Mouse (Mus musculus) neural tube, embryonic 14.5 days (tissue): Measurements from ENCODE around the gene Arhgap15. TPM values are rescaled to one million over a fixed set of nuclear protein-coding genes. Genes with fewer than 3 reads are reported as not detected.

Source experiments
- ATAC-seq: fragments of 200-750 bp; cut with Nextera tagmentation; 2 replicates; pipeline ENCODE4 v1.8.0; 2017; ENCODE audit warnings: low read depth, mild to moderate bottlenecking, moderate TSS enrichment, moderate library complexity
- H3K27ac ChIP-seq: fragments of 300-500 bp; sonication (generic); 2 replicates; pipeline ENCODE4 v1.5.1; 2014; ENCODE audit warnings: low read depth, mild to moderate bottlenecking, control low read depth, low read length, moderate library complexity, mixed read lengths
- H3K27me3 ChIP-seq: fragments of 300-500 bp; sonication (generic); 2 replicates; pipeline ENCODE4 v1.6.1; 2014; ENCODE audit warnings: low read length; ENCODE audit not compliant: control insufficient read depth, insufficient read depth
- H3K36me3 ChIP-seq: fragments of 300-500 bp; sonication (generic); 2 replicates; pipeline ENCODE4 v1.6.1; 2014; ENCODE audit warnings: low read length, mixed read lengths; ENCODE audit not compliant: control insufficient read depth, insufficient read depth
- H3K4me1 ChIP-seq: fragments of 300-500 bp; sonication (generic); 2 replicates; pipeline ENCODE4 v1.6.1; 2014; ENCODE audit warnings: low read length; ENCODE audit not compliant: control insufficient read depth, insufficient read depth
- H3K4me2 ChIP-seq: fragments of 300-500 bp; sonication (generic); 2 replicates; pipeline ENCODE4 v1.6.1; 2014; ENCODE audit warnings: mild to moderate bottlenecking, low read depth, low read length, control low read depth
- H3K4me3 ChIP-seq: fragments of 300-500 bp; sonication (generic); 2 replicates; pipeline ENCODE4 v1.5.1; 2014; ENCODE audit warnings: low read depth, low read length, control low read depth, mixed read lengths
- H3K9ac ChIP-seq: fragments of 300-500 bp; sonication (generic); replicated peaks from 2 replicates; pipeline ENCODE4 v1.6.1; 2014; ENCODE audit warnings: low read depth, mild to moderate bottlenecking, control low read depth, low read length, mixed read lengths
- H3K9me3 ChIP-seq: fragments of 300-500 bp; sonication (generic); 2 replicates; pipeline ENCODE4 v1.6.1; 2016; ENCODE audit warnings: low read length; ENCODE audit not compliant: control insufficient read depth
- WGBS: fragments of 180-500 bp; shearing (Covaris S2); extraction: QIAGEN DNeasy Blood & Tissue Kit; methylation state at CpG from one replicate; pipeline ENCODE4 v1.1.7; 2014; 5-methylcytosine and 5-hydroxymethylcytosine counted together
- polyA plus RNA-seq: library from polyadenylated mRNA; unstranded; fragments of >200 nt; fragmentation: Nextera tagmentation; extraction: Ambion mirVana; gene quantifications from 2 replicates; pipeline ENCODE4 v1.2.1, GENCODE M21; 2014

Gene Arhgap15
- polyA plus RNA-seq, 1 experiment from 2014 or later = 3.8 TPM

- Histone ChIP-seq H3K4me1 (no peaks in the 10 kb centered on the region), H3K4me3 (no peak overlapping the region), H3K9me3 (no peaks in the 10 kb centered on the region), H3K27ac (no peak overlapping the region), H3K9ac (no peak overlapping the region), H3K36me3 (no peaks in the 10 kb centered on the region), H3K27me3 (no peaks in the 10 kb centered on the region), H3K4me2 (no peak overlapping the region)
- no peak for ATAC-seq
- 80% methylated on average over 8 of the region's 8 CpGs for WGBS
These were observed 645.2 kb downstream of the Arhgap15 start for GRCm38 (mm10) chr2:44393789-44394188.

DNA sequence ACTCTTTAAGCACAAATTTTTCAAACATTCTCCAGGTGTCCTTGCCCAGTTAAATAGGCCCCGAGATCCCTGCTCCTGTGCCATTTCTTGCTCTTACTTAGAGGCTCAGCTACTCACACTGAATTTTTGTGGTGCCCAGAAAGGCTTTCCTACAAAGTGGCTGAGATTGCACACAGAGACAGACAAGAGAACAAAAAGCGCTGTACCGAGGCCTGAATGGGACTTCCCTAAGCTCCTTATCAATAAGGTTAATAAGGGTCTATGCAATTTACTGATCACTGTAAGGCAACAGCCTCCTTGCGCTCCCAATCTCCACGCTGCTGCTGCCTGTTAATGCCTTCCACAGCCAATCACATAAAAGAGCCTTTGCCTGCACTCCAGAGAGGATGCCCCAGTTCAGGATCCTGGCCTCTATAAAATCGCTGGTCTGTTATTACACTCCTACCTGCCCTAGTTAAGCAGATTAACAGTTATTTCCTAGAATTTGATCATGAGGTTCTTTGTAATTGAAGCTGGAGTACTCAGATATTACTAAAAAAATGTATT is 646.4 kb downstream of the Arhgap15 start:
- H3K27me3 ChIP-seq = no peaks in the 10 kb centered on the region
- ATAC-seq = no peak
- H3K4me2 ChIP-seq = no peak overlapping the region
- 24% methylated on average over 6 of the region's 6 CpGs for WGBS
- H3K9me3 ChIP-seq = no peaks in the 10 kb centered on the region
- H3K9ac ChIP-seq = no peak overlapping the region
- H3K36me3 ChIP-seq = no peaks in the 10 kb centered on the region
- H3K4me3 ChIP-seq = no peak overlapping the region
- H3K27ac ChIP-seq = no peak overlapping the region
- H3K4me1 ChIP-seq = no peaks in the 10 kb centered on the region

- Histone ChIP-seq H3K27me3 (no peaks in the 10 kb centered on the region), H3K4me1 (no peaks in the 10 kb centered on the region), H3K9ac (no peak overlapping the region), H3K36me3 (no peaks in the 10 kb centered on the region), H3K9me3 (no peaks in the 10 kb centered on the region), H3K27ac (no peak overlapping the region), H3K4me2 (no peak overlapping the region), H3K4me3 (no peak overlapping the region)
- no peak for ATAC-seq
- WGBS = 60% methylated on average over 2 of the region's 2 CpGs
These were observed 647.0 kb downstream of the Arhgap15 start for GRCm38 (mm10) chr2:44395577-44395976.

- WGBS = 0% methylated on average over 1 of the region's 1 CpGs
- H3K9ac ChIP-seq = no peak overlapping the region
These were observed 648.6 kb downstream of the Arhgap15 start for GRCm38 (mm10) chr2:44397209-44397608.

DNA sequence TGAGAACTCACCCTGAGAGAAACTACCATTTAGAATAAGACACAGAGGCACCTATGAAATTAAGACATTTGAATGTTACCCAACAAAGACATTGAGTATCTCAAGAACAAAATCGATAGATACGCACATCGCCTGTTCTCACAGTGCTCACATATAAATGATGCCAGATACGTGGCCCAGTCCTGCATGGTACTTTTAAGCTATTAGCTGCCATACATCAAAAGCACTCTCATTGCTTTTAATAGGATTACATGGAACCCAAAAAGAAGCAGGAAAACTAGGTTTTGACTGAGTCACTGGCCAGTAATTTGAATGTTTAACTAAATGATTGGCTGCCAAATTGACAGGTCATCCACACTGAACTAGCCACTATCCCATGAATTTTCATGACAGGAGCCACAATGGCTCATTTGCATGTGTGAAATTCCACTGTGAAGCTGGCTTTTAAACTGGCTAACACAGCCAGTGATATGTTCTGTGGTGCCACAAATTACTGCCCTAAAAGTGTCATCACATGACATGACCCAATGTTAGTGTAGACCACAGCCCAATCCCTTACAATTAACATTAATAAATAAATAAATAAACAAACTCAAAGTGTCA is 649.2 kb downstream of the Arhgap15 start:
- H3K9ac ChIP-seq = no peak overlapping the region
- H3K9me3 ChIP-seq = no peaks in the 10 kb centered on the region
- no peaks in the 10 kb centered on the region for H3K36me3 ChIP-seq
- no peaks in the 10 kb centered on the region for H3K4me1 ChIP-seq
- H3K4me3 ChIP-seq = no peak overlapping the region
- H3K27ac ChIP-seq = no peak overlapping the region
- no peaks in the 10 kb centered on the region for H3K27me3 ChIP-seq
- no peak overlapping the region for H3K4me2 ChIP-seq
- 55% methylated on average over 4 of the region's 4 CpGs for WGBS
- no peak for ATAC-seq

More at GRCm38 (mm10) chr2:44397209-44397608, 648.6 kb downstream of the Arhgap15 start:
- Histone ChIP-seq H3K27me3 (no peaks in the 10 kb centered on the region), H3K36me3 (no peaks in the 10 kb centered on the region), H3K4me1 (no peaks in the 10 kb centered on the region), H3K27ac (no peak overlapping the region), H3K4me2 (no peak overlapping the region), H3K9me3 (no peaks in the 10 kb centered on the region), H3K4me3 (no peak overlapping the region)
- ATAC-seq = no peak

DNA sequence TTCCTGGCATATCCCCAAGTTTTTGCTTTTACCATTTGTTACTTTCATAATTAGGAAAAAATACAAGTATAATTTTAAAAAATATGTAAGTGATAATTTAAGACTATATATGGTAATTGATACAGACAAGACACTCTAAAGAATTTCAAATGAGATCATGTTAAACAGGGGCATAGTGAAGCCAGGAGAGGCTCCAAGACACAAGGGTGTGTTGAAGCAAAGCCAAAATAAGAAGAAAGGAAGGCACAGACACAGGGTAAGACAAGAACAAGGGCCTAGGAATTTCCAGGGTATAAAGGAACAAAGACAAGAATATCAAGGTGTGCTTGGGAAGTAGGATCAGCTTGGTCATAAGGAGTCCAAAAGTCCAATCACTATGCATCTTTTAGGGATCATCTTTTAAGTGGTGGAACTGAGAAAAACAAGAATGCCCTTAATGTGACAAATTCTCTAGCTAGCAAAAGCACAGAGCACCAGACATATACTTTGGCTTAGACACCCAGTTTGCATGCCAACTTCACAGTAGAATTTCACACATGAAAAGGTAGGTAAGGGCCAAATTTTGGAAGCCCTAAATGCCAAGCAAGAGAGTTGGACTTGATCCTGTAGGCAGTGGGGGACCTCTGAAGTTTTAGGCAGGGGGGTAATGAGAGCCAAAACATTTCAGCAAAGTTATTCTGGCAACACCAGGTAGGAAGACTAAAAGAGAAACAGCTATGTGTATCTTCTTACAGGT is 650.7 kb downstream of the Arhgap15 start:
- no peak for ATAC-seq
- H3K9ac ChIP-seq = no peak overlapping the region
- H3K27ac ChIP-seq = no peak overlapping the region
- H3K9me3 ChIP-seq = no peaks in the 10 kb centered on the region
- H3K4me2 ChIP-seq = no peak overlapping the region
- no peaks in the 10 kb centered on the region for H3K4me1 ChIP-seq
- H3K36me3 ChIP-seq = no peaks in the 10 kb centered on the region
- no peaks in the 10 kb centered on the region for H3K27me3 ChIP-seq
- no peak overlapping the region for H3K4me3 ChIP-seq

GRCm38 (mm10) chr2:44401704-44402422 is 653.2 kb downstream of the Arhgap15 start:
- no peak overlapping the region for H3K27ac ChIP-seq
- H3K4me1 ChIP-seq = no peaks in the 10 kb centered on the region
- no peak overlapping the region for H3K4me3 ChIP-seq
- no peak for ATAC-seq
- H3K4me2 ChIP-seq = no peak overlapping the region
- 68% methylated on average over 3 of the region's 3 CpGs for WGBS
- H3K36me3 ChIP-seq = no peaks in the 10 kb centered on the region
- no peak overlapping the region for H3K9ac ChIP-seq
- H3K27me3 ChIP-seq = no peaks in the 10 kb centered on the region
- H3K9me3 ChIP-seq = no peaks in the 10 kb centered on the region

GRCm38 (mm10) chr2:44411660-44412059 is 663.0 kb downstream of the Arhgap15 start:
- no peaks in the 10 kb centered on the region for H3K9me3 ChIP-seq
- H3K4me1 ChIP-seq = no peaks in the 10 kb centered on the region
- H3K36me3 ChIP-seq = no peaks in the 10 kb centered on the region
- ATAC-seq = no peak
- H3K4me2 ChIP-seq = no peak overlapping the region
- H3K9ac ChIP-seq = no peak overlapping the region
- H3K27me3 ChIP-seq = no peaks in the 10 kb centered on the region
- WGBS = 68% methylated on average over 2 of the region's 2 CpGs
- no peak overlapping the region for H3K27ac ChIP-seq
- H3K4me3 ChIP-seq = no peak overlapping the region

- no peak overlapping the region for H3K9ac ChIP-seq
- no peaks in the 10 kb centered on the region for H3K27me3 ChIP-seq
- H3K27ac ChIP-seq = no peak overlapping the region
- no peak overlapping the region for H3K4me2 ChIP-seq
- H3K4me1 ChIP-seq = no peaks in the 10 kb centered on the region
- no peak overlapping the region for H3K4me3 ChIP-seq
- H3K9me3 ChIP-seq = no peaks in the 10 kb centered on the region
- ATAC-seq = no peak
- WGBS = 91% methylated on average over 4 of the region's 4 CpGs
- H3K36me3 ChIP-seq = no peaks in the 10 kb centered on the region
These were observed 667.7 kb downstream of the Arhgap15 start for GRCm38 (mm10) chr2:44416331-44416730.
